ENCODE assay signal across 9 mouse cellular contexts in genomic region chr13:55478036-55478435, GRCm38 (mm10). TPM values are rescaled to one million over a fixed set of nuclear protein-coding genes. Genes with fewer than 3 reads are reported as not detected.
DNase-seq lines count a peak whose midpoint lies in the region; ATAC-seq and TF ChIP-seq lines count a peak whose summit lies in the region.
"Had no signal": no experiment of that assay in that cellular context is flagged by ENCODE, and none has a peak within 500 bp of the region (broad histone marks: within the 10 kb centered on the region; RNA-seq: fewer than 3 reads in every experiment).

No protein-coding gene starts in this region.

- no peak overlapping the region for H3K9ac ChIP-seq in heart, adult 2 months (ENCODE audit: low read depth, low read length)
- H3K9ac ChIP-seq in midbrain, embryonic 11.5 days (ENCODE audit: low read length), result no peak overlapping the region
- H3K9ac ChIP-seq in midbrain, embryonic 16.5 days (ENCODE audit: low read depth, low read length), result no peak overlapping the region
- H3K9ac ChIP-seq: limb, embryonic 13.5 days had no signal

- no peaks in the 10 kb centered on the region for H3K36me3 ChIP-seq in heart, adult 2 months (ENCODE audit: control insufficient read depth, insufficient read depth, low read length)
- H3K36me3 ChIP-seq in midbrain, embryonic 11.5 days (ENCODE audit: control insufficient read depth, insufficient read depth, low read length), result peaks cover 61% of the 10 kb centered on the region
- peaks cover 59% of the 10 kb centered on the region for H3K36me3 ChIP-seq in midbrain, embryonic 16.5 days (ENCODE audit: control insufficient read depth, insufficient read depth, low read length)

- no peaks in the 10 kb centered on the region for H3K79me2 ChIP-seq in heart, adult 2 months (replicated peaks; ENCODE audit: control insufficient read depth, insufficient read depth, low read length)

- no peak for TF ChIP-seq POLR2A in heart, adult 2 months (IDR thresholded peaks at IDR 0.05; ENCODE audit: insufficient read depth, low read depth, low read length)
- no peak for TF ChIP-seq POLR2A in brain, embryonic 14.5 days (IDR thresholded peaks at IDR 0.05; ENCODE audit: borderline replicate concordance, extremely low read depth, insufficient read depth, insufficient read length, poor library complexity, severe bottlenecking)

- H3K27ac ChIP-seq in heart, adult 2 months, result no peak overlapping the region
- H3K27ac ChIP-seq in midbrain, embryonic 11.5 days (ENCODE audit: low read depth, low read length), result no peak overlapping the region
- H3K27ac ChIP-seq in midbrain, embryonic 16.5 days (ENCODE audit: low read length), result no peak overlapping the region

- peaks cover 5% of the 10 kb centered on the region for H3K4me1 ChIP-seq in heart, adult 2 months (ENCODE audit: control insufficient read depth, insufficient read depth, low read length)
- H3K4me1 ChIP-seq in midbrain, embryonic 11.5 days (ENCODE audit: control insufficient read depth, insufficient read depth, low read length), result peaks cover 33% of the 10 kb centered on the region
- H3K4me1 ChIP-seq in midbrain, embryonic 16.5 days (ENCODE audit: control insufficient read depth, insufficient read depth, low read length), result peaks cover 32% of the 10 kb centered on the region

- TF ChIP-seq EP300 in heart, adult 2 months (IDR thresholded peaks at IDR 0.05; ENCODE audit: insufficient read depth, low read depth, low read length), result no peak

- no peaks in the 10 kb centered on the region for H3K9me3 ChIP-seq in midbrain, embryonic 11.5 days (ENCODE audit: control insufficient read depth, low read length)
- no peaks in the 10 kb centered on the region for H3K9me3 ChIP-seq in midbrain, embryonic 16.5 days (replicated peaks; ENCODE audit: control insufficient read depth, low read length, poor library complexity, severe bottlenecking)
- H3K9me3 ChIP-seq: limb, embryonic 13.5 days had no signal

- intact Hi-C loops in heart, adult 2 months (cut with DNase I), result loop anchor here (2.0 kb wide), 1 partner anchor 37 kb away; no protein-coding TSS in a partner anchor
- intact Hi-C loops in heart, postnatal 25 days (cut with DNase I), result no loop called here

- H3K4me3 ChIP-seq in heart, adult 2 months, result no peak overlapping the region
- H3K4me3 ChIP-seq in midbrain, embryonic 11.5 days (ENCODE audit: low read depth, low read length), result no peak overlapping the region
- no peak overlapping the region for H3K4me3 ChIP-seq in midbrain, embryonic 16.5 days (ENCODE audit: low read depth, low read length)
- H3K4me3 ChIP-seq: limb, embryonic 13.5 days had no signal

- TF ChIP-seq CTCF in heart, adult 2 months (IDR thresholded peaks at IDR 0.05), result peak; percentile 66
- TF ChIP-seq CTCF in brain, embryonic 14.5 days (IDR thresholded peaks at IDR 0.05; ENCODE audit: borderline replicate concordance, extremely low read depth, insufficient read depth, insufficient read length), result peak; percentile 62; the same call in 1 of the 2 replicates

- no peak for ATAC-seq in midbrain, embryonic 11.5 days (ENCODE audit: low FRiP score)
- ATAC-seq in midbrain, embryonic 16.5 days, result no peak

- no peaks in the 10 kb centered on the region for H3K27me3 ChIP-seq in heart, adult 2 months (ENCODE audit: control insufficient read depth, insufficient read depth, low read length)
- no peaks in the 10 kb centered on the region for H3K27me3 ChIP-seq in midbrain, embryonic 11.5 days (ENCODE audit: control insufficient read depth, insufficient read depth, low read length)
- H3K27me3 ChIP-seq in midbrain, embryonic 16.5 days (ENCODE audit: control insufficient read depth, insufficient read depth, low read depth, low read length), result no peaks in the 10 kb centered on the region
- H3K27me3 ChIP-seq: limb, embryonic 13.5 days had no signal

- 58% methylated on average over 5 of the region's 5 CpGs for WGBS in heart, adult 2 months
- WGBS in midbrain, embryonic 11.5 days, result 55% methylated on average over 5 of the region's 5 CpGs
- 46% methylated on average over 5 of the region's 5 CpGs for WGBS in midbrain, embryonic 16.5 days

- no peak overlapping the region for H3K4me2 ChIP-seq in midbrain, embryonic 11.5 days
- H3K4me2 ChIP-seq in midbrain, embryonic 16.5 days (ENCODE audit: low read length), result no peak overlapping the region
- H3K4me2 ChIP-seq: limb, embryonic 13.5 days had no signal

- DNase-seq in heart, adult 2 months, result no peak
- DNase-seq in heart, postnatal 25 days (ENCODE audit: low spot score), result no peak
- DNase-seq in midbrain, embryonic 11.5 days (ENCODE audit: low spot score, missing footprints), result peak; percentile 95
- no peak for DNase-seq in brain, embryonic 14.5 days (ENCODE audit: low read depth)
- DNase-seq in naive thymus-derived CD4-positive, alpha-beta T cell, adult 2 months (ENCODE audit: low read depth), result peak; percentile 46
- no peak for DNase-seq in cerebellum, adult 8-10 months
- no peak for DNase-seq in spleen, postnatal 14 days (ENCODE audit: low spot score in 2 of 2)

RNA-seq across cellular contexts. Expression of gene Dbn1, which starts 9.9 kb away (rescaled TPM):
- 1 to 10 TPM; 4.8 to 9.3 TPM for total RNA-seq in heart, adult 2 months (2021)
- 10.4 and 11.5 TPM in 2 replicates for polyA plus RNA-seq in heart, adult 2 months (2012; rRNA removed)
- total RNA-seq in heart, postnatal 25 days (2021), result 10 to 100 TPM; 10.6 to 10.8 TPM
- 292 and 294 TPM in 2 replicates for polyA plus RNA-seq in midbrain, embryonic 11.5 days (2014; fragmentation: Nextera tagmentation; extraction: Ambion mirVana)
- 617 and 675 TPM in 2 replicates for polyA plus RNA-seq in midbrain, embryonic 16.5 days (2015; fragmentation: Nextera tagmentation; extraction: Ambion mirVana)
- 809 and 867 TPM in 2 replicates for polyA plus RNA-seq in brain, embryonic 14.5 days (2012; rRNA removed)

RNA-seq across cellular contexts. Expression of gene Prr7, which starts 14.0 kb away (rescaled TPM):
- total RNA-seq in heart, adult 2 months (2021), result under 1 TPM; 0.86 to 0.94 TPM
- polyA plus RNA-seq in heart, adult 2 months (2012; rRNA removed), result 0.53 and 1.1 TPM in 2 replicates
- 1 to 10 TPM in 1 of 2 experiments, under 1 TPM in 1; 0.56 to 1.2 TPM for total RNA-seq in heart, postnatal 25 days (2021)
- 2.8 and 3.0 TPM in 2 replicates for polyA plus RNA-seq in midbrain, embryonic 11.5 days (2014; fragmentation: Nextera tagmentation; extraction: Ambion mirVana)
- polyA plus RNA-seq in midbrain, embryonic 16.5 days (2015; fragmentation: Nextera tagmentation; extraction: Ambion mirVana), result 5.0 and 5.6 TPM in 2 replicates
- 75.5 and 77.4 TPM in 2 replicates for polyA plus RNA-seq in brain, embryonic 14.5 days (2012; rRNA removed)

RNA-seq across cellular contexts. Expression of gene Grk6, which starts 33.2 kb away (rescaled TPM):
- 10 to 100 TPM; 17.1 to 19.5 TPM for total RNA-seq in heart, adult 2 months (2021)
- polyA plus RNA-seq in heart, adult 2 months (2012; rRNA removed), result 22.5 and 29.0 TPM in 2 replicates
- 10 to 100 TPM; 17.5 to 18.6 TPM for total RNA-seq in heart, postnatal 25 days (2021)
- polyA plus RNA-seq in midbrain, embryonic 11.5 days (2014; fragmentation: Nextera tagmentation; extraction: Ambion mirVana), result 42.0 and 52.3 TPM in 2 replicates
- polyA plus RNA-seq in midbrain, embryonic 16.5 days (2015; fragmentation: Nextera tagmentation; extraction: Ambion mirVana), result 28.3 and 31.8 TPM in 2 replicates
- 79.6 and 92.1 TPM in 2 replicates for polyA plus RNA-seq in brain, embryonic 14.5 days (2012; rRNA removed)

RNA-seq across cellular contexts. Expression of gene Pdlim7, which starts 35.4 kb away (rescaled TPM):
- total RNA-seq in heart, adult 2 months (2021), result 10 to 100 TPM; 46.9 to 54.0 TPM
- 86.3 and 98.2 TPM in 2 replicates for polyA plus RNA-seq in heart, adult 2 months (2012; rRNA removed)
- 10 to 100 TPM; 65.2 to 67.7 TPM for total RNA-seq in heart, postnatal 25 days (2021)
- 129 and 140 TPM in 2 replicates for polyA plus RNA-seq in midbrain, embryonic 11.5 days (2014; fragmentation: Nextera tagmentation; extraction: Ambion mirVana)
- 156 and 158 TPM in 2 replicates for polyA plus RNA-seq in midbrain, embryonic 16.5 days (2015; fragmentation: Nextera tagmentation; extraction: Ambion mirVana)
- polyA plus RNA-seq in brain, embryonic 14.5 days (2012; rRNA removed), result 118 and 126 TPM in 2 replicates

RNA-seq across cellular contexts. Expression of gene Dok3, which starts 51.1 kb away (rescaled TPM):
- total RNA-seq in heart, adult 2 months (2021), result 1 to 10 TPM; 1.9 to 2.4 TPM
- 3.7 and 7.3 TPM in 2 replicates for polyA plus RNA-seq in heart, adult 2 months (2012; rRNA removed)
- 1 to 10 TPM; 2.2 to 2.3 TPM for total RNA-seq in heart, postnatal 25 days (2021)
- 1.9 TPM in 2 replicates for polyA plus RNA-seq in midbrain, embryonic 11.5 days (2014; fragmentation: Nextera tagmentation; extraction: Ambion mirVana)
- 5.1 and 5.6 TPM in 2 replicates for polyA plus RNA-seq in midbrain, embryonic 16.5 days (2015; fragmentation: Nextera tagmentation; extraction: Ambion mirVana)
- 15.9 and 20.0 TPM in 2 replicates for polyA plus RNA-seq in brain, embryonic 14.5 days (2012; rRNA removed)

Comparison
In these comparisons a context has a peak if more than half of its experiments do, and no peak if none do; other contexts are left out.
1. DNase-seq: peak in midbrain, embryonic 11.5 days (single experiment) and naive thymus-derived CD4-positive, alpha-beta T cell, adult 2 months (single experiment); none in heart, adult 2 months (0 of 2), heart, postnatal 25 days (single experiment), brain, embryonic 14.5 days (single experiment), cerebellum, adult 8-10 months (single experiment) and spleen, postnatal 14 days (0 of 2).
2. RNA of gene Dbn1, which starts 9.9 kb away (polyA plus RNA-seq): 809 to 867 TPM in brain, embryonic 14.5 days, 617 to 675 TPM in midbrain, embryonic 16.5 days and 292 to 294 TPM in midbrain, embryonic 11.5 days; 10.4 to 11.5 TPM in heart, adult 2 months; every median in the first group is over 10 times any median in the second.
3. RNA of gene Prr7, which starts 14.0 kb away (polyA plus RNA-seq): 75.5 to 77.4 TPM in brain, embryonic 14.5 days; 5.0 to 5.6 TPM in midbrain, embryonic 16.5 days, 2.8 to 3.0 TPM in midbrain, embryonic 11.5 days and 0.53 to 1.1 TPM in heart, adult 2 months; every median in the first group is over 10 times any median in the second.